Mouse (Mus musculus) adrenal gland, postnatal 36 days (tissue): ENCODE measurements at regions not wholly inside any gene's neighbourhood (a gene's known extent, or its start where the extent isn't known, plus 50 kb on each side); places are given as distances from the start of the nearest gene placed in this dataset. TPM values are rescaled to one million over a fixed set of nuclear protein-coding genes. Genes with fewer than 3 reads are reported as not detected.

Experiments
- microRNA-seq: library from miRNA; unstranded; fragments of <30 nt; microRNA quantifications from one replicate; pipeline ENCODE4 v1.2.0, GENCODE M21; 2021

Small RNA genes lying in the stretch of these regions (microRNA-seq; reads per million reads assigned to microRNA genes)
- not detected for gene Gm25347
